Mouse (Mus musculus): ENCODE results near the gene Ppp1r8. TPM values are rescaled to one million over a fixed set of nuclear protein-coding genes. Genes with fewer than 3 reads are reported as not detected.
A peak's percentile ranks its signal among the peaks of the same experiment; 100 is the strongest.

Ppp1r8 gene
- 37.1 and 42.9 TPM in 2 replicates for polyA plus RNA-seq (2015; fragmentation: Nextera tagmentation; extraction: Ambion mirVana)

DNA sequence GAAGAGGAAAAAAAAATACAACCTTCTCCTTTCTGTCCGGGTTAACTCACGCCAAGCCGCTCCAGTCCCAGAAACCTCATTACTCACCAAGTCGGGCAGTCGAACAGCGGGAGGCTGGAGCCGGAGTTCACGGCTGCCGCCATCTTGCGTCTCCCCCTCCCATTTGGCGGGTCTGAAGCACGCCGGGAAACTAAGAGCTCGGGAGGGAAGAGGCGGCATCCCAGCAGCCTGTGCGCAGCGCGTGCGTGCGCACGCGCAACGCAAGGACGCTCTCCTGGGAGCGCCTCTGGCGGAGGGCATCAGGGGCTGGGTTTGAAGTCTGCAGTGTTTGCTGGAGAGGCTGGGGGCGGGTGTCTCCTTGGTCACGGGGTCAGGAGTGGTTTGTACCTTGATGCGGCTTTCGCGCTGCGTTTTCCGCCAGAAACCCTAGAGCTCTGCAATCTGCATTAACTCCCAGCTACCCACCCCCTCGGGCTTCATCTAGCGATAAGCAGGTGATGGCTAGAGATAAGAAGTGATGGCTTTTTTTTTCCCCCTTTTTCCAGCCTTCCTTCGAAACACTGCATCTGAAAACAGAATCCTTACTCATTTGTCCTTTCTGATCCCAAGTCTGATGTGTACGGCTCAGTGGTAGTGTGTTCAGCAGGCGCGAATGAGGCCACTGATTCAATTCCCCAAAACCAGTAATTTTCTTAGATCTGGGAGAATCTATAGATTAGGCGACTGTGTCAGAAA is at the start of gene Ppp1r8:
Gene Ppp1r8, minus strand, starts transcription at position 200 of the 735 bp plus-strand sequence.
- Histone ChIP-seq H3K4me2 (ENCODE audit: low read depth, low read length) (peak within 1 kb of the TSS; percentile 91), H3K27me3 (ENCODE audit: control insufficient read depth, insufficient read depth, low read length) (no peaks in the 10 kb centered on the region), H3K9ac (ENCODE audit: low read length) (peak within 1 kb of the TSS; percentile 93), H3K9me3 (replicated peaks; ENCODE audit: control insufficient read depth, low read length) (no peaks in the 10 kb centered on the region), H3K27ac (ENCODE audit: low read length) (peak within 1 kb of the TSS; percentile 81), H3K4me1 (ENCODE audit: control insufficient read depth, insufficient read depth, low read length) (peaks cover 10% of the 10 kb centered on the region), H3K36me3 (ENCODE audit: control insufficient read depth, insufficient read depth) (peaks cover 16% of the 10 kb centered on the region), H3K4me3 (ENCODE audit: low read length) (peak within 1 kb of the TSS; percentile 89)
- under 1% methylated on average over 40 of the region's 40 CpGs for WGBS
- peak; percentile 100 for ATAC-seq (replicated peaks; ENCODE audit: extremely low read depth, insufficient read depth, low FRiP score)

DNA sequence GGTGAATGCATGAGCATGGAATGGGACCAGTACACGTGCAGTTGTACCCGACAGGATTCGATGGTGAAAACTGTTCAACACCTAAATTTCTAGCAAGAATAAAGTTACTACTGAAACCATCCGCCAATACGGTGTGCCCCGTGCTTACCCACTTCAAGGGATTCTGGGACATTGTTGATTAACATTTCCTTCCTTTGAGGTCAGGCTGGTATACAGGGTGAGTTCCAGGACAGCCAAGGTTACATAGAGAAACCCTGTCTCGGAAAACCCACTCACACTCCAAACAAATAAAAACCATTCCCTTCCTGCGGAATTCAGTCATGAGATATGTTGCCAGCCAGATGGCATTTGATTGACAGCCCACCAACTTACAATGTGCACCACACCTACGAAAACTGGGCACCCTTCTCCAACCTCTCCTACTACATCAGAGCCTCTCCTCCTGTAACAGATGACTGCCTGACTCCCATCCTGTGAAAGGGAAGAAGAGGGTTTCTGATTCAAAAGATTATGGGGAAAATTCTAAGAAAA is 41.9 kb upstream of the Ppp1r8 start:
- H3K4me3 ChIP-seq (ENCODE audit: low read length) = peak overlapping the region; percentile 86
- no peaks in the 10 kb centered on the region for H3K9me3 ChIP-seq (replicated peaks; ENCODE audit: control insufficient read depth, low read length)
- peak overlapping the region; percentile 95 for H3K4me2 ChIP-seq (ENCODE audit: low read depth, low read length)
- H3K36me3 ChIP-seq (ENCODE audit: control insufficient read depth, insufficient read depth) = no peaks in the 10 kb centered on the region
- H3K27me3 ChIP-seq (ENCODE audit: control insufficient read depth, insufficient read depth, low read length) = no peaks in the 10 kb centered on the region
- 10% methylated on average over 9 of the region's 9 CpGs for WGBS
- peak overlapping the region; percentile 93 for H3K9ac ChIP-seq (ENCODE audit: low read length)
- H3K4me1 ChIP-seq (ENCODE audit: control insufficient read depth, insufficient read depth, low read length) = peaks cover 19% of the 10 kb centered on the region
- peak overlapping the region; percentile 83 for H3K27ac ChIP-seq (ENCODE audit: low read length)
- ATAC-seq (replicated peaks; ENCODE audit: extremely low read depth, insufficient read depth, low FRiP score) = no peak; the same call in 1 of the 2 replicates

DNA sequence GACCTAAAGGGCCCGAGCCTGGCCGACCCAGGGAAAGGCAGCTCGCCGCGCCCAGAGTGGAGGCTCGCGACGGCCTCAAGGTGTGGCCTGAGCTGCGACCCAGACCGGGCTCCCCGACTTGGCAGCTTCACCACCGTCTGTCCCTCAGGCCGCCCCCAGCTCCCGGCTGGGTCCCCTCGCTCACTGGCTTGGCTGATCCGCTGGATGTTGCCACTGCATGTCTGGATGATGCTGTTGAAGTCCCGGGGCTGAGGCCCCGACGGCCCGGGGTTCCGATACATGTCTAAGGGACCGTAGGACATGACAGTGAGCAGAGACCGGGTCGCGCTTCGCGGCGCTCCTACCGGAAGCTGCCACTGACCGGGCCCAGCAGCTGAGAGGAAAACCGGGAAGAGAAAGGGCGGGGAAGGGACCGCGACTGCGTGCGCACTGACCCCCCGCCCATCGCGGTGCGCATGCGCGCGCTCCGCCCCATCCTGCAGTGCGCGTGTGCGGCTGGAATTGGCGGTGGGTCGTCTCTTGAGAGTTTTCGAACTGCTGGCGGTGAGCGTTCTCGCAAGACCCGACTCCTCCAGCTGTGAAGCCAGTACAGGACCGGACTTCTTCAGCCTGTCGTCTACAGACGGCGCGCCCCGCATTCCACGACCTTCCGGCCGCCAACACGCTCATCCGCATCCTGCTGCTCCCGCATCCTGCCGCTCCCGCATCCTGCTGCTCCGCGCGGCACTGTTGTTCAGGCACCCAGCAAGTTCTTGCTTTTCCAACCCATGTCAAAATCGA is 41.3 kb upstream of the Ppp1r8 start, which contains the start of gene Stx12:
Gene Stx12, minus strand, starts transcription at position 446 of the 780 bp plus-strand sequence.
- H3K9me3 ChIP-seq (replicated peaks; ENCODE audit: control insufficient read depth, low read length) = no peaks in the 10 kb centered on the region
- peak within 1 kb of the TSS; percentile 89 for H3K27ac ChIP-seq (ENCODE audit: low read length)
- under 1% methylated on average over 71 of the region's 72 CpGs for WGBS
- H3K4me2 ChIP-seq (ENCODE audit: low read depth, low read length) = peak within 1 kb of the TSS; percentile 95
- ATAC-seq (replicated peaks; ENCODE audit: extremely low read depth, insufficient read depth, low FRiP score) = peak; percentile 97
- H3K36me3 ChIP-seq (ENCODE audit: control insufficient read depth, insufficient read depth) = no peaks in the 10 kb centered on the region
- H3K4me1 ChIP-seq (ENCODE audit: control insufficient read depth, insufficient read depth, low read length) = peaks cover 20% of the 10 kb centered on the region
- H3K4me3 ChIP-seq (ENCODE audit: low read length) = peak within 1 kb of the TSS; percentile 86
- no peaks in the 10 kb centered on the region for H3K27me3 ChIP-seq (ENCODE audit: control insufficient read depth, insufficient read depth, low read length)
- peak within 1 kb of the TSS; percentile 93 for H3K9ac ChIP-seq (ENCODE audit: low read length)

- WGBS = 1% methylated on average over 21 of the region's 21 CpGs
- no peaks in the 10 kb centered on the region for H3K27me3 ChIP-seq (ENCODE audit: control insufficient read depth, insufficient read depth, low read length)
- peaks cover 20% of the 10 kb centered on the region for H3K4me1 ChIP-seq (ENCODE audit: control insufficient read depth, insufficient read depth, low read length)
- no peak; the same call in 1 of the 2 replicates for ATAC-seq (replicated peaks; ENCODE audit: extremely low read depth, insufficient read depth, low FRiP score)
- peak overlapping the region; percentile 89 for H3K27ac ChIP-seq (ENCODE audit: low read length)
- H3K9ac ChIP-seq (ENCODE audit: low read length) = peak overlapping the region; percentile 93
- no peaks in the 10 kb centered on the region for H3K9me3 ChIP-seq (replicated peaks; ENCODE audit: control insufficient read depth, low read length)
- H3K36me3 ChIP-seq (ENCODE audit: control insufficient read depth, insufficient read depth) = no peaks in the 10 kb centered on the region
- peak overlapping the region; percentile 95 for H3K4me2 ChIP-seq (ENCODE audit: low read depth, low read length)
- peak overlapping the region; percentile 86 for H3K4me3 ChIP-seq (ENCODE audit: low read length)
Measured at GRCm38 (mm10) chr4:132883561-132884063, 40.6 kb upstream of the Ppp1r8 start.

DNA sequence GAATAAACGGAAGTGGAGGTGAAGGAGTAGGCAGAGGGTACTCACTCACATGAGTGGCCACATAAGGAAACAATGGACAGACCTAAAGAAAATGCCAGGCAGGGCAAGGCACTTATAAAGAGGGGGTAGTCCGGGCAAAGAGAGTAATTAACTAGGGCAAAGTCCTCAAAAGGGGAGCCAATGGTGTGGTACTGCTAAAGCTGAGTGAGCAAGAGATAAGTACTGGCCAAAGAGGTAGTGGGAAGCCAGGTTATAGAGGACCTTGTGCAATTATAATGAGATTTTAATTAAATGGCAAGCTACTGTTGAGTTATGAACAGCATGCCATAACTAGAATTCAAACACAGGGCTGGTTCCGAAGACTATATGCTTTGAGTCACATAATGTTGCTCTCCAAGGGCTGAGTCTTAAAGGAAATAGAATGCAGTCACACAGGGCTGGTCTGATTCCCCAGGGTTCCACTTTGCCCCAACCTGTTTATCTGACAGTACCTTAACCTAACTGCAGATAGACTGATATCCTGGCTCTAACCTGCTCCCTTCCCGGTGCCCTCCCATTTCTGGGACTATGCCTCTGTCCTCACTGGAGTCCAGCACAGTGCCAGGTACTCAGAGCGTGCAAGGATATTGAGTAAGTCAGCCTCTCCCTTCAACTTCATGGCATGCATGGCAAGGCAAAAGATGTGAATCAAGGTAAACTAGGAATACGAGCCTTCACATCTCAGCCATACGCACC is 31.6 kb upstream of the Ppp1r8 start:
- Histone ChIP-seq H3K4me1 (ENCODE audit: control insufficient read depth, insufficient read depth, low read length) (peaks cover 21% of the 10 kb centered on the region), H3K9me3 (replicated peaks; ENCODE audit: control insufficient read depth, low read length) (no peaks in the 10 kb centered on the region), H3K4me3 (ENCODE audit: low read length) (no peak overlapping the region), H3K9ac (ENCODE audit: low read length) (no peak overlapping the region), H3K4me2 (ENCODE audit: low read depth, low read length) (no peak overlapping the region), H3K27ac (ENCODE audit: low read length) (peak overlapping the region; percentile 57; the same call in 1 of the 2 replicates), H3K27me3 (ENCODE audit: control insufficient read depth, insufficient read depth, low read length) (no peaks in the 10 kb centered on the region), H3K36me3 (ENCODE audit: control insufficient read depth, insufficient read depth) (peaks cover 16% of the 10 kb centered on the region)
- ATAC-seq (replicated peaks; ENCODE audit: extremely low read depth, insufficient read depth, low FRiP score) = no peak
- 78% methylated on average over 7 of the region's 7 CpGs for WGBS

- WGBS = 49% methylated on average over 11 of the region's 11 CpGs
- Histone ChIP-seq H3K9ac (ENCODE audit: low read length) (no peak overlapping the region), H3K27ac (ENCODE audit: low read length) (peak overlapping the region; percentile 57), H3K4me3 (ENCODE audit: low read length) (no peak overlapping the region), H3K36me3 (ENCODE audit: control insufficient read depth, insufficient read depth) (peaks cover 20% of the 10 kb centered on the region), H3K4me1 (ENCODE audit: control insufficient read depth, insufficient read depth, low read length) (peaks cover 21% of the 10 kb centered on the region), H3K9me3 (replicated peaks; ENCODE audit: control insufficient read depth, low read length) (no peaks in the 10 kb centered on the region), H3K4me2 (ENCODE audit: low read depth, low read length) (no peak overlapping the region), H3K27me3 (ENCODE audit: control insufficient read depth, insufficient read depth, low read length) (no peaks in the 10 kb centered on the region)
- peak; percentile 69; the same call in 1 of the 2 replicates for ATAC-seq (replicated peaks; ENCODE audit: extremely low read depth, insufficient read depth, low FRiP score)
Measured at GRCm38 (mm10) chr4:132873481-132874362, 30.8 kb upstream of the Ppp1r8 start.

DNA sequence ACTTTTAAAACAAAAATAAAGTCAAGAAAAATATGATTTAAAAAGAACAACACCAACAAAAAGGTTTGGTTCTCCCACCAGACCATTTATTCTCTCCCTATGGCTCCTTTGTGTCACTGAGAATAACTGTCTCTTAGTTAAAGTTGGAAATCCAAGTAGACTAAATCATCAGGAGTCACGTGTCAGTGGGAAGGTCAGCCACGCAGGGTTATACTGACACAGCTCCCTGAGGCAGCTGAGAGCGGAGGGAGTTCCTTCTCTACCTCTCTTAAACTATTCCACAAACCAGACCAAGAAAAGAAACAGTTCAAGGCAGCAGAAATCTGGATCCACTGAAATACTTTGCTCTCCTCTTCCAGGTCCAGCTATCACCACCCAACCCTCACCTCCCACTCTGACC is 28.1 kb upstream of the Ppp1r8 start:
- no peak for ATAC-seq (replicated peaks; ENCODE audit: extremely low read depth, insufficient read depth, low FRiP score)
- H3K27ac ChIP-seq (ENCODE audit: low read length) = no peak overlapping the region
- no peaks in the 10 kb centered on the region for H3K9me3 ChIP-seq (replicated peaks; ENCODE audit: control insufficient read depth, low read length)
- WGBS = 88% methylated on average over 3 of the region's 3 CpGs
- H3K4me1 ChIP-seq (ENCODE audit: control insufficient read depth, insufficient read depth, low read length) = peaks cover 21% of the 10 kb centered on the region
- H3K9ac ChIP-seq (ENCODE audit: low read length) = no peak overlapping the region
- H3K4me3 ChIP-seq (ENCODE audit: low read length) = no peak overlapping the region
- H3K27me3 ChIP-seq (ENCODE audit: control insufficient read depth, insufficient read depth, low read length) = no peaks in the 10 kb centered on the region
- peaks cover 43% of the 10 kb centered on the region for H3K36me3 ChIP-seq (ENCODE audit: control insufficient read depth, insufficient read depth)
- no peak overlapping the region for H3K4me2 ChIP-seq (ENCODE audit: low read depth, low read length)

DNA sequence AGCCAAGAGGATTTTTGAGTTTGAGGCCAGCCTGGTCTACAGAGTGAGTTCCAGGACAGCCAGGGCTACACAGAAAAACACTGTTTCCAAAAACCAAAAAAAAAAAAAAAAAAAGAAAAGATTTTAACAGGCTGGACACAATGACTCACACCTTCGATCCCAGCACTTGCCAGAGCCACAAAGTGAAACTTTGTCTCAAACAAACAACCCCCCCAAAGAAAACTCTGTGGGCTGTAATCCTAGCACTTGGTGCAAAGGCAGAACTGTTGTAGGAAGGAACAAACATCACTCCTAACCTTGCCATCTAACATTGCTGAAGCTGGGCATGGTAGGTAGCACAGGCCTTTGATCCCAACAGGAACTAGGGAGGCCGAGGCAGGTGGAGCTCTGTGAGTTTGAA is 21.9 kb upstream of the Ppp1r8 start:
- Histone ChIP-seq H3K9me3 (replicated peaks; ENCODE audit: control insufficient read depth, low read length) (no peaks in the 10 kb centered on the region), H3K4me1 (ENCODE audit: control insufficient read depth, insufficient read depth, low read length) (peaks cover 3% of the 10 kb centered on the region; the same call in 1 of the 2 replicates), H3K36me3 (ENCODE audit: control insufficient read depth, insufficient read depth) (peaks cover 47% of the 10 kb centered on the region), H3K4me3 (ENCODE audit: low read length) (no peak overlapping the region), H3K9ac (ENCODE audit: low read length) (no peak overlapping the region), H3K4me2 (ENCODE audit: low read depth, low read length) (no peak overlapping the region), H3K27ac (ENCODE audit: low read length) (no peak overlapping the region), H3K27me3 (ENCODE audit: control insufficient read depth, insufficient read depth, low read length) (no peaks in the 10 kb centered on the region)
- WGBS = 90% methylated on average over 2 of the region's 2 CpGs
- ATAC-seq (replicated peaks; ENCODE audit: extremely low read depth, insufficient read depth, low FRiP score) = no peak
